Mouse (Mus musculus) B cell, adult 67 days (primary cell): Measurements from ENCODE around the gene Tm4sf4. TPM values are rescaled to one million over a fixed set of nuclear protein-coding genes. Genes with fewer than 3 reads are reported as not detected.

Source experiments
- total RNA-seq, 2 experiments: library from RNA; stranded (reverse); gene quantifications; 4 replicates each; pipeline ENCODE4 v1.2.4; 2023

The Tm4sf4 gene
- total RNA-seq, result not detected

GRCm38 (mm10) chr3:57425089-57425730, at the start of gene Tm4sf4:
Gene Tm4sf4 (plus strand): TSS chr3:57425314.

Other genes with a start within 250 kb of the Tm4sf4 start
- gene Tm4sf1, start 123.3 kb upstream of the Tm4sf4 start, total RNA-seq, result not detected
- gene Wwtr1, start 150.6 kb downstream of the Tm4sf4 start, total RNA-seq, result not detected
- 10 to 100 TPM; 25.6 to 27.4 TPM for gene Commd2, start 226.4 kb downstream of the Tm4sf4 start, total RNA-seq